Mouse (Mus musculus): Measurements from ENCODE around the gene Fam166b.

Fam166b gene

DNA sequence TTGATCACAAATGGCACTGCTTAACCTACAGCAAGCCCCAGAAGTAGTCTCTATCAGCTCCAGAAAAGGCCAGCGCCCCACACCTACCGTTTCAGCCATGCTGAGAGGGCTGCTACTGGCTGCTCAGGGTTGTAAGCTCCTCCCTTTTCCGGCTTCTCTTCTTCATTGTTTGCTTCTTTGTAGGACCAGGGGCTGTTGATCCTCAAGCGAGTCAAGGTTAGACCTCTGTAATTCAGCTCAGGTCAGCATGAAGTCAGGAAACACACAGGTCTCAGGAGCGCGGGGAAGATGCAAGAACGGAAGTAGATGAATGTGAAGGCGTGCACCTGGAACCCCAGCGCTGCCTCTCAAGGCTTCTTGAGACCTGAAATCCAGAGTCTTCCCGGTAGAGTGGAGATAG lies 24.2 kb downstream of the Fam166b start:
- DNase-seq (ENCODE audit: low spot score in 2 of 2): no peak

DNA sequence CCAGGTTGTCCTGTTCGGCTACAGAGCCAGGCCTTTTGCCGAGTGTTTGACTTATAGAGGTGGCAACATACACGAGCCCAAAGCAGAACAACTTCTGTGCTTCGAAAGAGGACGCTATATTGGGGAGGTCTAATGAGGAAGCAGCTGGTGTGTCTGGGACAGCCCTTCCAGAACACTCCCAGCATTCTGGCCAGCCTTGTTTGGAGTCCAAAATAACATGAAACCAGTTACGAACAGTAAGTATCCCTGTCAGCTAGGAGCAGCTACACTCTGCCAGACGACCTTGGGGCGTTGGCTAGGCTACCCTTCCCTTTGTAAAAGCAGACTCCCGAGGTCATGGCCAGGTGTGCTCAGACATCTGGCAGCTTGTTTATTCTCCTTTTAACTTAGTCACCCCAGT lies 26.7 kb downstream of the Fam166b start:
- no peak for DNase-seq (ENCODE audit: low spot score in 2 of 2)

DNA sequence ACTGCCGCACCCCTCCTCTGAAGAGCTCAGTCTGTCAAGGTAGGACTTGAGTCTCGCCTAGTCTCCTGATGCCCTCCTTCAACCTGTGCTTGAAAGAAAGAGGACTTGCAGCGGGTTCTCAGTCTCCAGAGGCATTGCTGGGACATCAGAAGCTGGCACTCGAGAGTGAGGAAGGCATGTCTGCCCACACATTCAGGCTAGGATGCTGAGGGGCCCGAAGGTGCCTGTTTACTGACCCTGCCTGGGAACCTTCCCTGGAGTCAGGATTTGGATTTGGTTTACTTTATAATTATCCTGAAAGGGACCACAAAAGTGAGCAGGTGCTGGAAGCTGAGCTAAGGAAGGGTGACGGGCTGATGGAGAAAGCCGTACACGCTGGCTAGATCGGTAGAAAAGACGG lies 27.4 kb downstream of the Fam166b start:
- DNase-seq (ENCODE audit: low spot score in 2 of 2): no peak

DNA sequence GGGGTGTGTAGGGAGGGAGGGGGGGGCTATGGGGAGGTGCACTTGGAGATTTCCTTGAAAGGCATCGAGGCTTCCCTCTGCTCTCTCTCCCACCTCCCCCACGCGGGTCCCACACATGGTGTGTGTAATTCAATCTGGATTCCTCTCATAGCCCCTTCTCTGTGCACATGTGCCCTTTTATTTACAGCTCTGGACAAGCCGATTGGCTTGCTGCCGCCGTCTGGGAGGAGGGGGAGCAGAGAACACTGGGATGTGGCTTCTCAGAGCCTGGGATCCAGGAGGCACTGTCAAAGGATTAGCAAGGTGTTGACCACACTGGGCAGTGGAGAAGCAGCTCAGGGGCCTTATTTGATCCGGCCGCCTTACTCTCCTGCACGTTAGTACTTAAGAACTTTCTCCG lies 28.0 kb downstream of the Fam166b start:
- DNase-seq (ENCODE audit: low spot score in 2 of 2): no peak

DNA sequence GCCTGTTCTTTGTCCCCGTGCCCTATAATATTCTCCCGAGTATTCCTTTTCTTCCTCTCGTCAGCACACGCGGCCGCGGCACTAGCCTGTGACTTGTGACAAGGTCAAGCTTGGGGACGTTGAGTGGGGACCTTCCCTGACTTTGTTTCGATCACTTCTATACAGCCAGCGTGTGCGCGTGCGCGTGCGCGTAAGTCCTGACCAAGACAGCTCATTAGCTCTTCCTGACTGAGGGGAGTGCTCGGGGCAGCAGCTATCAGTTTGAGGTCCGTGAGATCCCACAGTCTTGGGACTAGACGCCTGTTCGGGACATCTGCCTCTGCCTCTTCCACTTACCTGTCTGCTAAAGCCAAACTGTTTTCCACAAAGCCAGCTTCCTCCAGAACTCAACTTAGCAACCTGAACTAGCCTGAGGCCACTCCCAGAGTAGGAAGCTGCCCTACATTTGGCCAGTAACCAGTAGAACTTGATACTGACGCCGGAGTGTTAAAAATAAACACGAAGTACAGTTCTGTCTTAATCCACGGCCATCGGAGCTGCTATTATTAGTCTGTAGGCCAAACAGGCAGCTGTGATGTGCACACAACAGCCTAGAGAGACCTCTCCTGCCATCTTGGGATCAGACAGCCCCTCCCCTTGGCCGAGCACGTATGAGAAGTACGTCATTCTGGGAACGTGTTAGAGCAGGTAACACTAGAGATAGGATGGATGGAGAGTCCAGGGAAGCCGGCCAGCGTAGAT lies 29.4 kb downstream of the Fam166b start:
- no peak for DNase-seq (ENCODE audit: low spot score in 2 of 2)

DNA sequence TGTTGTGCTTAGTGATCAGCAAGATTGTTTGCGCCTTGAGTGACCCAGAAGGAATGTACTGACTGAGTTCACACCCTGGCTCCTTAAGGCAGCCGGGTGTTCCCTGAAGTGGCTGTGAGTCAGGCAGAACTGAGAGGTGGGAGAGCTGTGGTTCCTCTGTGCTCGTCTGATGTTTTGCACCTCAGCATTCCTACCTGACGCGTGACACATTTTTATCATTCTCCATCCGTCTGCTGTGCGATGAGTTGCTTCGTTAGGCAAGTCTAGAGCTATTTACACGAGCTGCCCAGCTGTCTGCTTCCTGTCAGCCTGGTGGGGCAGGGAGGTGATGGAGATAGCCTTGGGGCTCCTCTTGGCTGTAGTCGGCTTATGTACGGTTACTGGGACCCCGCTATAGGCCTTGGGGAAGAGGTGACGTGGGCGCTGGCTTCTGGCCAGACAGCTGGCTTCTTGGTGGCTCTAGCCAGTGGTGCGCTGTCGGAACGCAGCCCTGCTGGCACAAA lies 30.1 kb downstream of the Fam166b start:
- peak in 1 of 2 experiments; percentile 49 for DNase-seq (ENCODE audit: low spot score in 2 of 2)

DNA sequence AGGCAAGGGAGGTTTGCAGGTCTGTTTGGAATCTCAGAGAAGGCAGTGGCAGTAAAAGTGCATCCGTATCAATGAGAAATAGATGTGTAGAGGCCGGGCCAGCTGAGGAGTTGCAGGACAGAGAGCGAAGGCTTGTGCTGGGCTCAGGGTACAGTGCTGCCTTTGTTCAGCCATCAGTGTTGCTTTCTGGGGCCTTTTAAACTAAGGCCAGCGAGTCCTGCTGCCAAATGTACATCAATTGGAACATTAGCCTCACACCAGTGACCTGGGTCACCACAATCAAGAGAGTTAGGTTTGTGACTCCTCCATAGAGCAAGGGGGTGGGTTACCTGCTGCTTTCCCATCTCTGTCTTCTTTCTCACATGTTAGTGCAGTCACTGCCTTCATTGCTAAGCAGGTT lies 30.9 kb downstream of the Fam166b start:
- DNase-seq (ENCODE audit: low spot score in 2 of 2): no peak

DNA sequence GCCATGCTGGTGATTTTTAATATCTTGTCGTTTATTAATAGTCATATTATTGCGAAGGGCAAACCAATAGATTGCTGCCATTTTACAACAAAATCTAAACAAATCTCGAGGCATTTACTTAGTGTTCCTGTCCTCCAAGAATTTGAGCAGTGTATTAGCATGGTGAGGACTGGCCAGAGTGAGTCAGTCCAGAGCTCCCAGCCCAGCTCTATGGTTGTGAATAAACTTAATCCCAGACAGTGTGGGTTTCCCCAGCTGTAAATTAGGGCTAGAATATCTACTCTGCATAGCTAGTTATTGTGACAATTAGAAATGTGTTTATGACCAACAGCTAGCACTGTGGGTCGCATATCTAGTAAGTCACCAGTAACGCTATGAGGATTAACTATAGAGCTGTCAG lies 32.6 kb downstream of the Fam166b start:
- DNase-seq (ENCODE audit: low spot score in 2 of 2): no peak

DNA sequence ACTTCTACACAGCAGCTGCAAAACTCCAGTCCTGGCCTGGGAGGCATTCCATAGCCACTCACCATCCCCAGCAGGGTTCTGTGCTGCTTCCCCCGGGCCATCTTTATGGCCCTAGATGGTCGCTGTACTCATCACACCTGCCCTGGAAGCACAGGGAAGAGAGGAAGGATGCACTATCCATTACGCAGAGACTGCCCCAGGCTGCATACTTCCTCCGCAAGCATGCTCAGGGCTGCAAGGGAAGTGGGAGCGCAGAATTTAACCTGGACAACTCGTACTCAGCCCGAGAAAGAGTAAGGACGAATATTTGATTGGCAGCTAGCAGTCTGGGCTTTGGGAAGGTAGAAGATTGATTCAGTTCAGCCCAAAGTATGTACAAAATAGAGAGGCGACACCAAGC lies 33.1 kb downstream of the Fam166b start:
- DNase-seq (ENCODE audit: low spot score in 2 of 2): no peak

DNA sequence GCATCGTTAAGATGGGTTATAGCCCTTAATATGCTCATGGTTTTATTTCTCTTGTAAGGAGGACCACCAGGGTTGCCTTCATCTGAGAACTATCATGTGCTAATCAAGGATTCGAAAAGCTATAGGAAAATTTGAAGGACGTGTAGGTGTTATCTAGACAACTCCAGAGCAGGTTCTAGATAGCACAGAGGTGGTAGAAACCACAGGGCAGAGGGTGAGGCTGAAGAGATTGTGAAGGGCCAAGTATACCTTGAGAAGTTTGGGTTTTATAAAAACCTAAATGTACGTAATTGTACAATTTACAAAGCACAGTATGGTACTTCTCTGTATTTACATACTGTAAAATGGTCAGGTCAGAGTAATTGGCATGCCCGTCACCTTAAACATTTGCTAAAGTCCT lies 33.8 kb downstream of the Fam166b start:
- no peak for DNase-seq (ENCODE audit: low spot score in 2 of 2)

DNA sequence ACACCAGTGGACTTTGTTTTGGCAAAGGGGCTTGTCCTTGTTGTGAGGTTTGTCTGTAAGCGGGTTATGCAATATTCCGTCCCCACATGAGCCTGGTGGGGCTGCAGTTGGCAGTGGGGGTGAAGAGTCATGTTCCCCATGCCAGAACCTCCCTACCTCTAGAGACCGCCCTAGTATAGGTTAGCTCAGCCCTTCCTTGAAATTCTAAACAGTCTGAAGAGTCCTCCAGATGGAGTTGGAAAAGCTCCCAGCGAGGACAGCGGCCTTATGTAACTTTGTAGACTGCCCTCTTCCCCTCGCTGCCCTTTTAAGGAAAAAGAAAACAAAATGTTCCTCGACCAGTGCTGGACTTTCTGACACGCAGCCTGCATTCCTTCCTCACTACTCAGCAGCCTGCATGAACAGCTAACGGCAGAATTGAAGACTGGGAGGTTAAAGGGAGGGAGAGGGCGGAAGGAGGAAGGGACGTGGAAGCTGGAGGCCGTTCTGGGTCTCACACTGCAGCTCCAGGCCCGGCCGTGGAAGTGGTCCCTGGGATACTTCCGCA lies 34.5 kb downstream of the Fam166b start:
- peak in 1 of 2 experiments; percentile 82 for DNase-seq (ENCODE audit: low spot score in 2 of 2)

DNA sequence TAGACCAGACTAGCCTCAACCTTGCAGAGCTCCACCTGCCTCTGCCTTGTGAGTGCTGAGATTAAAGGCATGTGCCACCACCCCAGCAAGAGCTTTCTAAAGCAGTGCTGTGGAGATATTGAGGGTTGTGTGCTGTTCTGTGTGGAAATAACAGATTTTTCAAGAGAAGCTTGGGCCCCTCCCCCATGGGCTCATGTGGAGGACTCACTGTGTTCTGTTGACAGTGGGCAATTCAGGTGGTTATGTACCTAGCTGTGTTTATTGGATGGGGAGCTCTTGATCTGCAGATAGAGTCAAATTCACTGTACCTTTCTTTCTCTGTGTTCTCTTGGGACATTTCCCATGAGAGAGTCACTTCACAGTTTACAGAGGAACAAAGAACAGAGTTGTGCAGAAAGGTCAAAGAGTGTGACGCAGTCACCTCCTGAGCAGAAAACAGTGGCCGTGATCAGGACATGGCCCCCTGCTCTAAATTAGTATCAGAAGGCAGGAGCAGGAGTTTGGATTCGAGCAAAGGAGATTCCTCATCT lies 37.3 kb downstream of the Fam166b start:
- DNase-seq (ENCODE audit: low spot score in 2 of 2): no peak

DNA sequence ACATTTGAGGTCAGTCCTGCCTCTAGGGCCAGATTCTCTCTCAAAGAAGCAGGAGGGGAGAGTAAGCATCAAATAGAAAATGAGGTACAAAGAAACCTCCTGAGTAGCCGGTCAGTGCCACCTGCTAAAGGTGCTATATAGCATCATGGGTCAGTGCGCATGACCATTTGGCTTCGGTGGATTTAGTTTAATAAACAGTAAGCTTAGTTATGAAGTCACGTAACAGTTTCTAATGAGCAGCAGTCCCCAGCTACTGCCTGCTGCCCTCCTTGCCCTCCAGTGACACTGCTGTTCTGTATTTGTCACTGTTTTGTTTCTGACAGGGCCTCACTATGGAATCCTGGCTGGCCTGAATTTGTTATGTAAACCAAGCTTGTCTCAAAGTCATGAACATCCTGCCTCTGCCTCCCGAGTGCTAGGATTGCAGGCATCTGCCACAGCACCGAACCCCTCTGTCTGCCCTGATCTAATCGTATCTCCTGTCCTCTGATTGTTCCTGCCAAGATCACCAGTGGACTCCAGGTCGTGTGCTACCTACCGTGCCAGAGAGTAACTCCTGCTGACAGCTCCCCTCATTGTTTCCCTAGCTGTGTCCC lies 39.0 kb downstream of the Fam166b start:
- no peak for DNase-seq (ENCODE audit: low spot score in 2 of 2)

DNA sequence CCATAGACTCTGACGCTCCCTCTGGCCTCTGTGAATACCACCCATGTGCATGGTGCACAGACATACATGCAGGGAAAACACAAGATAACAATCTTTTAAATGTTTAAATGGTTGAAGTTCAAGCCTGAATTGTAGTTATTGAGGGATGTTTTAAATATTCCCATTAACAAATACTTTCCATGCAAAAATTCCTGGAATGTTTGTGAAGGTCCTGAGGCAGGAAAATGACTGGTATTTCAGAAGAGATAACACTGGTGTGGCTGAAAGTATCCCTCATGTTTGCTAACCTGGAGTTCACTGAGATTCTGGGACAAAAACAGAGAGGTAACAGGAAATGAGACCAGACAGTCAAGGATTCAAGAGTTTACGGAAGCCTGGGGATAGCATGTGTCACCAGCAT lies 39.5 kb downstream of the Fam166b start:
- no peak for DNase-seq (ENCODE audit: low spot score in 2 of 2)

DNA sequence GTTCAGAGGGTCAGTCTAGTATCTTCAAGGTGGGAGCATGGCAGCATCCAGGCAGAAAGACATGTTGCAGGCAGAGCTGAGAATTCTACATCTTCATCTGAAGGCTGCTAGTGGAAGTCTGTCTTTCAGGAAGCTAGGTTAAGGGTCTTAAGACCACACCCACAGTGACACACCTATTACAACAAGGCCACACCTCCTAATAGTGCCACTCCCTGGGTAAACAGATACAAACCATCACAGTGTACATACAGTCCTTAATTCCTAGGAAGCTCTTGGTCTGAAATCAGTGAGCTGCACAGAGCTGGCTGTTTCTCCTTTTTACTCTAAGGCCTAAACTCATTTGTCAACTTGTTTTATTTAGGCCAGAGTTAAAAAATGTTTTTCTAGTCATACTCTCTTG lies 42.0 kb downstream of the Fam166b start:
- no peak for DNase-seq (ENCODE audit: low spot score in 2 of 2)

DNA sequence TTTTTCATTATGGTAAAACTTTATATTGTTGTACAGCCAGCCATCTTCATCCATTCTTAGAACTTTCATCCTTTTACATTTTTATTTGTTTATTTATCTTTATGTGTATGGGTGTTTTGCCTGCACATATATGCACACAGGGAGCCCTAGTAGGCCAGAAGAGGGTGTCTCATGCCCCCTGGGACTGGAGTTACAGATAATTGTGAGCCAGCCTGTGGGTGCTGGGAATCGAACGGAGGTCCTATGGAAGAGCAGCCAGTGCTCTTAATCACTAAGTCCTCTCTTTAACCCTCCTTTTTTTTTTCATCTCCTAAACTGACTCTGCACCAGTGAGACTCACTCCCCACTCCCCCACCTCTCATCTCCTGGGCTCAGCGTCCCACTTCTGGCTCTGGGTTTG lies 44.4 kb downstream of the Fam166b start:
- no peak for DNase-seq (ENCODE audit: low spot score in 2 of 2)

DNA sequence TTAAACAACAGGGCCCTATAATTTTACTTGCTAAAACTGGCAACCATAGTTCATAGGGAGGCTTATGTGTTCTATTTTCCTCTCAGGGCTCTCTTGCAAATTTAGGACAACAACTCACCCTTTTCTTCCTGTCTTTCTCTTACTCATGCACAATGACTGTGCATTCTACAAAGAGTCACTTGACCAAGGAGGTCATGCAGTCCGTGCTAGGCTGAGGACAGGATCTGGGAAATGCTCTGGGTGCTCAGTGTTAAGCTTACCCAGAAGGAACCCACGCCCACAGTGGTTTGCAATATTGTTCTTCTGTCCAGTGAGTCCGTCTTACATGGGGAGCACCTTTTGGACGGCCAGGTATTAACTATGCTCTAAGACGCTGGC lies 44.9 kb downstream of the Fam166b start:
- DNase-seq (ENCODE audit: low spot score in 2 of 2): no peak

DNA sequence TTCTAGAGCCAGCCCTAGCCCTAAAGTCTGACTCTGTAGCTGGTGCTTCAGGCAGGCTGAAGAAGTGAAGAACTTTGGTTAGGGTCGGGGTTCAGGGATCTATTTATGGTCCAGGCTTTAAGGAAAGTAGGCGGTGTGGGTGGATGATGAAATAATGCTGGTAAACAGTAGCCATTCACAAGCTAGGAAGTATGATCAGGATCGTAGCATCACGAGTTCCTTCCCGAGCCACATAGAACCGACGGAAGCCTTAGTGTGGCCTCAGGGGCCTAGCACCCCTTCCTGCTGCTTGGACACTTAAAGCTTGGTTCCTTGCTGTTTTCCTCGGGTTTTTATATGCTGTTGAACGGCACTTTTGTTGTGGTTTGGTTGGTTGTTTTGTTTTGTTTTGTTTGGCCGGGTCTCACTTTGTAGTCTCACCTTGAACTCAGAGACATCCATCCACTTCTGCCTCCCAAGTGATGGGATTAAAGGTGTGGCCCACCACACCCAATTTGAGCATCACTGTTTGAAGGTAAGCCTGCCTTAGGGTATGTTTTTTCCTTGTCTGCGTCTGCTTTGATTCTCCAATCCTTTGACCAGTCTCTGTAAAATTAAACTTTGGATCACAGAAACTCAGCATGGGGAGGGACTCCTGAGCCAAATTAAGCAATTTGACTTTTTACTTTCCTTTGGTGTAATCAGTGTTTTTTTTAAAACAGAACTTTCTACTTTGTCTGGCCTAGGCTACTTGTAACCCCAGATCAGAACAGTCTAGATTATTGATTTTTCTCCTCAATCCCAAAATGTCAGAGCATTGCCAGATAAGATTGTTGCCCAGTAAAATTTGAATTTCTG lies 45.5 kb downstream of the Fam166b start:
- DNase-seq (ENCODE audit: low spot score in 2 of 2): no peak

DNA sequence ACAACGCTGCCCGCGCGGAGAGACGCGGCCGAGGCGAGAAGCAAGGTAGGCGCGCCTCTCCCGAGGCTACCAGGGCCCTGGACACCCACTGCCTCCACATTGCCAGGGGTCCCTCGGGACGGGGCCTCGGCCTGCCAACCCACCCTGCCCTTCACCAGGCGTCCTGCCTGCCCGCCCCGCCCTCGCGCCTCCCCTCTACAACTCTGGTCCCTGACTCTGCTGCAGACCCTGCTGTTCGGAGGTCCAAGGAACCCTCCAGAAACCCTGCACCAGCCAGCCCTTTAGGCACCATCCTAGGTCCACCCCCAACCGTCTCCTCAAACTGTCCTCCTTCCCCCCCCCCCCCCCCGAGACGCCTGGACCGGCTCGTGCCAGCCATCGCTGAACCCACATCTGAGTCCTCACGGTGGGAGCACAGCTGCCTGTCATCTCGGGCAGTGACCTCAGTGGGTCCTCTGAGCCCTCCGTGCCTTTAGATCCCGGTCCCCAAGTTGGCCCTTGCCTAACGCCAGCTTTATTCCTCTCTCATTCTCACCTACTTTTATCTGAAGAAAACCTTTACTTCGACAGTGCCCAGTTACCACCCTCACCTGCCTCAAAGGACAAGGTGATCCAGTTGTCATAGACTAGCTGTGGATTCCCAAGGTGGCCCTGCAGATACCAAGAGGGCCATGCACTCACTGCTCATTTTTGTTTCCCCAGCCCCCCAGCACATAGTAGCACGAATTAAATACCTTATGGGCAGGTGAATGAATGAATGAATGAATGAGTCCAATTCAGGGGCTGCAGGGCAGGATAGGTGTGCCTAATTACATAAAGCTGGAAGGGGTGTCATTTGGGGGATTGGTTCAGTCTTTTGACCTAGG lies 46.5 kb downstream of the Fam166b start:
- no peak for DNase-seq (ENCODE audit: low spot score in 2 of 2)

DNA sequence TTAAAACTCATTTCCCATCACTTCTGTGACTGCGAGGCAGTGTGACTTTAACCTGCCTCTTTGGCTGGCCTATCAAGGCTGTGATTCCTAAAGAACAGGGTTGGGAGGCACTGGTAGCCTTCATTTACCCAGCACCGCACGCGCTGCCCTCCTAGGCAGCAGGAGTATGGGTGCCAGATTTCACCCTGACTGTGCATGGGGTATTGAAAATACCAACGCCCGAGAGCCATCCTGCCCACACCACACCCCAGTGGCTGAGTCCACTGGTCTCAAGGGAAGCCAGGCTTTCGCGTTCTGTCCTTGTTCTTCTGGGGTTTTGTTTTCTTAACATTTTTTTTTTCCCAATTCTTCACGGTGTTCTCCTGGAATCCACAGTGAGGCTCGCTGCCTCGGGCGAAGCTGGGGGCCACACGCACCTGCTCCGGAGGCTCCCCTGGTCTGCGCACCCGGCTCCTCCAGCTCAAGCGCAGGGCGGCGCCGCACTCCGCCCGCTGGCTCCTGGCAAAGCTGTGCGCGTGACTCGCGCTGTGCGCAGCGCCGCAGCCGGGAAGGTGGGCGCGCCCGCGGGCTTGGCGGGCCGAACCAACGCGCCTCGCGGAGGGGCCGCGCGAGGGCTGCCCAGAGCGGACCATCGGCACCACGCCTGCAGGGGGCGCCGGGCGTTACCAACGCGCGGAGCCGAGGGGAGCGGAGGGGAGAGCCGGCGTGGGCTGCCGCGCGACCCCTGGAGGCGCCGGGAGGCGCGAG lies 47.4 kb downstream of the Fam166b start, which contains the start of gene Rusc2:
Gene Rusc2 (plus strand): TSS at position 572 of the 747 bp plus-strand sequence.
- DNase-seq (ENCODE audit: low spot score in 2 of 2): peak; percentile 80 to 90
